Mouse (Mus musculus) kidney, embryonic 14.5 days (tissue): ENCODE data around the gene Rmdn3. TPM values are rescaled to one million over a fixed set of nuclear protein-coding genes. Genes with fewer than 3 reads are reported as not detected.

ENCODE experiments used
- ATAC-seq: fragments of 200-750 bp; cut with Nextera tagmentation; 2 replicates; pipeline ENCODE4 v1.8.0; 2017; ENCODE audit warnings: moderate number of reproducible peaks, mild to moderate bottlenecking, moderate TSS enrichment, moderate library complexity; ENCODE audit not compliant: low FRiP score, low TSS enrichment
- H3K27ac ChIP-seq: fragments of 300-500 bp; sonication (generic); 2 replicates; pipeline ENCODE4 v1.5.1; 2014; ENCODE audit warnings: low read depth, mild to moderate bottlenecking, low read length, moderate library complexity, mixed read lengths
- H3K27me3 ChIP-seq: fragments of 300-500 bp; sonication (generic); 2 replicates; pipeline ENCODE4 v1.6.1; 2014; ENCODE audit warnings: mild to moderate bottlenecking, low read length; ENCODE audit not compliant: control insufficient read depth, insufficient read depth
- H3K36me3 ChIP-seq: fragments of 300-500 bp; sonication (generic); 2 replicates; pipeline ENCODE4 v1.6.1; 2014; ENCODE audit warnings: low read length, mixed read lengths; ENCODE audit not compliant: control insufficient read depth, insufficient read depth
- H3K4me1 ChIP-seq: fragments of 300-500 bp; sonication (generic); 2 replicates; pipeline ENCODE4 v1.6.1; 2014; ENCODE audit warnings: low read length, mixed read lengths; ENCODE audit not compliant: control insufficient read depth, insufficient read depth
- H3K4me2 ChIP-seq: fragments of 300-500 bp; sonication (generic); replicated peaks from 2 replicates; pipeline ENCODE4 v1.6.1; 2014; ENCODE audit warnings: low read depth, mild to moderate bottlenecking, low read length
- H3K4me3 ChIP-seq: fragments of 300-500 bp; sonication (generic); 2 replicates; pipeline ENCODE4 v1.5.1; 2014; ENCODE audit warnings: mild to moderate bottlenecking, low read length
- H3K9ac ChIP-seq: fragments of 300-500 bp; sonication (generic); 2 replicates; pipeline ENCODE4 v1.6.1; 2014; ENCODE audit warnings: low read depth, mild to moderate bottlenecking, low read length, moderate library complexity
- H3K9me3 ChIP-seq: fragments of 300-500 bp; sonication (generic); 2 replicates; pipeline ENCODE4 v1.6.1; 2016; ENCODE audit warnings: low read length; ENCODE audit not compliant: control insufficient read depth
- WGBS: fragments of 180-500 bp; shearing (Covaris S2); extraction: QIAGEN DNeasy Blood & Tissue Kit; methylation state at CpG from one replicate; pipeline ENCODE4 v1.1.7; 2014; 5-methylcytosine and 5-hydroxymethylcytosine counted together
- polyA plus RNA-seq: library from polyadenylated mRNA; unstranded; fragments of >200 nt; fragmentation: Nextera tagmentation; extraction: Ambion mirVana; gene quantifications from 2 replicates; pipeline ENCODE4 v1.2.1, GENCODE M21; 2014

The Rmdn3 gene
- polyA plus RNA-seq: 35.8 and 41.9 TPM in 2 replicates

DNA sequence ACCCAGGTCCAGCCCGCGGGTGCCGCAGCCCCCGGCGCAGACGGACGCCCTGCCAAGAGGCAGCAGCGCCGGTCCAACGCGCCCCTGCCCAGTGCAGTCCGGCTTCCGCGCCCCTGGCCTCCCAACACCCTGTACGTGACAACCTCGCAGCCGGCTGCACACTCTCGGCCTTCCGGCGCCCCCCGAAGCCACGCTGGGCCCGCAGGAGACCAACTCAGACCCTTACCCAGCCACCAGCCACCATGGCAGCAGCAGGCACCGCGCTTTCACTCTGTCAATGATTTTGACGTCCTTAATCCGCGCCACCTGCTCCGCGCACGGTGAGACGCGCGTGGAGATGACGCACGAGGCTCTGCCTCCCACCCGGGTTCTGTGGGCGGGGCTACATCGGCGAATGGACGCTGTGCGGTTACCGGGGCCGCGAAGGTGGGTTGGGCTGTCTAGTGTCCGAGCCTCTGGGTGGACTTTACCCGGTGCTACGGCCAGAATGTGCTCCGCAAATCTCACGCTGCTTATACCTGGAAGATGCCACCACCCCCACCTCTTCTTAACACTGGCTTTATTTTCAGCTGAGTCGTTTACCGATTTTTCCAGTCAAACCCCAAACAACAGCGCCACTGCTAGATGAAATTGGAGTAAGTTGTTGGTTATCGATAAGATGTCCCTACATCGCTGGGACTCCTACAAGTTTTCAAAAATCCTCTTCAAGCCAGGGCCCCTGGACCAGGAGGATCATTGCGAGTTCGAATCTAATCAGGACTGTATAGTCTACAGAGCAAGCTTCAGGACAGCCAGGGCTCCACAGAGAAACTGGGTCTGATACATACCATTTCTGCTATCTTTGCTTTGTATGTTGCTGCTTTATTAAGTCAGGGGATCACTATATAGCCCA, at the start of gene Rmdn3:
TSS of gene Rmdn3 (minus strand) at position 354 of the 892 bp plus-strand sequence.
- H3K4me3 ChIP-seq: peak within 1 kb of the TSS; percentile 97
- under 1% methylated on average over 57 of the region's 57 CpGs for WGBS
- peak within 1 kb of the TSS; percentile 37; the same call in 1 of the 2 replicates for H3K27ac ChIP-seq
- H3K9ac ChIP-seq: peak within 1 kb of the TSS; percentile 88
- peaks cover 3% of the 10 kb centered on the region; the same call in 1 of the 2 replicates for H3K4me1 ChIP-seq
- H3K36me3 ChIP-seq: peaks cover 21% of the 10 kb centered on the region; the same call in 1 of the 2 replicates
- H3K9me3 ChIP-seq: no peaks in the 10 kb centered on the region
- H3K27me3 ChIP-seq: no peaks in the 10 kb centered on the region
- ATAC-seq: peak; percentile 88
- peak within 1 kb of the TSS; percentile 71 for H3K4me2 ChIP-seq

DNA sequence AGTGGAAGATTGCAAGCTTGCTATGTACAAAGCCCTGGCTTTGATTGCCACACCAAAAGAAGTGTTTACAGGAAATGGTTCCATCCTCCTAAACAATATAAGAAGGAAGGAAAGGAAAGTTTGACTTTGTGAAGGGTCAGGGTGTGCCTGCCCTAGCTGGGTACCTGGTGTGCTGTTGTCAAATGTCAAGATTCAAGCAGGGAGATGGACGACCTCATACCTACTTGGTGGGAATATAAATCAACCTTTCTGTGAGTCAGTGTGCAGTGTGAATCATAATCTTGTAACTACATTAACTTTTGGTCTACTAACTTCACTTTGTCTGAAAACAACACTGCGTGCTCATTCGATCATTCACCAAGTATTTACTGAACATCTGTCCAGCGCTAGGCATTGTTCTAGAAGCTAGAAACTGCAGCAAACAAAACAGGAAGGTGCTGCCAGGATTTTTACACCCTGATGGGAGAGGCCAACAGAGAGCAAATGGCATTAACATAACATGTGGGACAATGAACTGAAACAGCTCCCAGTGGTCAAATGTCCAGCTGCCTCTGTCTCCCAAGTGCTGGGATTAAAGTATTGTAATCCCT, 47.1 kb upstream of the Rmdn3 start:
- H3K9me3 ChIP-seq: no peaks in the 10 kb centered on the region

DNA sequence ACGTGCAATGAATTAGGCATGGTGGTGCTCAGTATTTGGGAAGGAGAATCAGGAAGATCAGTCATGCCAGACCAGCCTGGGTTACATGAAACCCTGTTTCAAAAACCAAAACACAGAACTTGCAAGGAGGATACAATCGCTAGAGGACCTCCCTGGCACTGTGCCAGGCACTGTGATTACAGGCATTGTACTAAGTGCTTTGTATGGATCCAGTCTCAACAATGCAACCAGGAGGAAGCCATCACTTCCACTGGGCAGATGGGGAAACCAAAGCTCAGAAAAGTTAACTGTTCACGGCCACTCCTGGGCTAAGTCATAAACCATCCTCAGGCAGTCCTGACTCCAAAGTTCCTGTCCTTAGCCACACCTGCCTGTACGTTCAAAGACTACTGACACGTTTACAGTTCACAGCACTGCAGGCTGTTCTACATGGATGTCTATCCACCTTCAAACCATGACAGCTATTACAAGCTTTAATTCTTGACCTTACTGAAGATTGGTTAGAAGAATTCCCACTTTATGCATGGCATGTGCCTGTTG, 46.1 kb upstream of the Rmdn3 start:
- 33% methylated on average over 5 of the region's 5 CpGs for WGBS
- no peak for ATAC-seq
- no peaks in the 10 kb centered on the region for H3K27me3 ChIP-seq
- H3K4me2 ChIP-seq: no peak overlapping the region
- no peaks in the 10 kb centered on the region for H3K9me3 ChIP-seq
- H3K27ac ChIP-seq: no peak overlapping the region; the same call in 1 of the 2 replicates
- no peaks in the 10 kb centered on the region for H3K36me3 ChIP-seq
- no peak overlapping the region for H3K4me3 ChIP-seq
- H3K9ac ChIP-seq: no peak overlapping the region
- H3K4me1 ChIP-seq: peaks cover 6% of the 10 kb centered on the region; the same call in 1 of the 2 replicates

More for the DNA sequence above, 47.1 kb upstream of the Rmdn3 start:
- Histone ChIP-seq H3K36me3 (no peaks in the 10 kb centered on the region), H3K4me2 (no peak overlapping the region), H3K9ac (no peak overlapping the region), H3K27me3 (no peaks in the 10 kb centered on the region), H3K4me3 (no peak overlapping the region), H3K27ac (0 out of 2 replicates have a peak overlapping the region, but pooled peaks have one; percentile 12), H3K4me1 (peaks cover 4% of the 10 kb centered on the region; the same call in 1 of the 2 replicates)
- no peak for ATAC-seq
- WGBS: 41% methylated on average over 4 of the region's 4 CpGs

- Histone ChIP-seq H3K4me3 (no peak overlapping the region), H3K4me2 (no peak overlapping the region), H3K4me1 (peaks cover 10% of the 10 kb centered on the region; the same call in 1 of the 2 replicates)
Measured at GRCm38 (mm10) chr2:119198934-119199333, 42.1 kb upstream of the Rmdn3 start.

DNA sequence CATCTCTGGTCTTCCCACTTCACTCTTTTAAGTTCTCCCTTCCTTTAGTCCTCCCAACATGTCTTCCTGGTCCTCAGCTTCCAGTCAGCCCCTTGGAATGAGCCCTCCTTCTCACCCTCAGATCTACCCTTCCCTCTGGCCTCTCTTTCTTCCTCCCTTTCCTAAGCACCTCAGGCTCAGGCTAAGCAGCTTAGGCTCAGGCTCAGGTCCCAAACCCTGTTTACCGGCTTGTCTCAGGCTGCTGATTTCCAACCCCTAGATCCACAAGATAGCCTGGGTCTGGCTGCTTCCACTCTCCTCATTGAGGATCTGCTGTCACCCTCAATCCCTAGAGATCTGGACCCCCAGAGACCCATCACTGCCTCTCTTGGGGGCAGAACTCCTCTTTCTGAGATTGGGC, 41.2 kb upstream of the Rmdn3 start:
- H3K27ac ChIP-seq: peak overlapping the region; percentile 42; the same call in 1 of the 2 replicates
- peaks cover 6% of the 10 kb centered on the region; the same call in 1 of the 2 replicates for H3K4me1 ChIP-seq
- H3K9me3 ChIP-seq: no peaks in the 10 kb centered on the region
- no peak for ATAC-seq
- no peaks in the 10 kb centered on the region for H3K27me3 ChIP-seq
- 48% methylated on average over 1 of the region's 1 CpGs for WGBS
- no peak overlapping the region for H3K4me3 ChIP-seq
- H3K36me3 ChIP-seq: no peaks in the 10 kb centered on the region
- H3K4me2 ChIP-seq: no peak overlapping the region
- H3K9ac ChIP-seq: no peak overlapping the region

More at GRCm38 (mm10) chr2:119198934-119199333, 42.1 kb upstream of the Rmdn3 start:
- no peak for ATAC-seq
- Histone ChIP-seq H3K27me3 (no peaks in the 10 kb centered on the region), H3K9ac (no peak overlapping the region), H3K9me3 (no peaks in the 10 kb centered on the region), H3K27ac (no peak overlapping the region), H3K36me3 (no peaks in the 10 kb centered on the region)
- WGBS: 65% methylated on average over 3 of the region's 3 CpGs

DNA sequence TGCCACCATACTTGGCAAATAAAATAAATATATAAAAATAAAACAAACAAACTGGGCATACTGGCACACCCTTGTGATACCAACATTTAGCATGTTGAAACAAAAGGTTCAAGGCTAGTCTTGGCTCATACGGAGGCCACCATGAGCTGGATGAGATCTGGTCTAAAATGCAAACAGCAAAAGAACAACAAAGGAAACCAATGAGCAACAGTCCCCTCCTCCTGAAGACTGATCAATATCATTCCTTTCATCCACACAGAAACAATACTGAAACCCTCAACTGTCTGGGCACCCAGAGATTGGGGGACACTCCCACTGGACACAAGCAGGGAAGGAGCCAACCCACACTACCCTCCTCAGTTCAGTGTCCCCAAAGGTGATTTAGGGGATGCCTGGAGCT, 40.7 kb upstream of the Rmdn3 start:
- Histone ChIP-seq H3K27me3 (no peaks in the 10 kb centered on the region), H3K4me3 (no peak overlapping the region), H3K9ac (no peak overlapping the region), H3K4me2 (no peak overlapping the region), H3K27ac (peak overlapping the region; percentile 42; the same call in 1 of the 2 replicates), H3K4me1 (0 out of 2 replicates have a peak, but pooled peaks cover 6% of the 10 kb centered on the region), H3K9me3 (no peaks in the 10 kb centered on the region), H3K36me3 (no peaks in the 10 kb centered on the region)
- no peak for ATAC-seq
- WGBS: 87% methylated on average over 1 of the region's 1 CpGs

DNA sequence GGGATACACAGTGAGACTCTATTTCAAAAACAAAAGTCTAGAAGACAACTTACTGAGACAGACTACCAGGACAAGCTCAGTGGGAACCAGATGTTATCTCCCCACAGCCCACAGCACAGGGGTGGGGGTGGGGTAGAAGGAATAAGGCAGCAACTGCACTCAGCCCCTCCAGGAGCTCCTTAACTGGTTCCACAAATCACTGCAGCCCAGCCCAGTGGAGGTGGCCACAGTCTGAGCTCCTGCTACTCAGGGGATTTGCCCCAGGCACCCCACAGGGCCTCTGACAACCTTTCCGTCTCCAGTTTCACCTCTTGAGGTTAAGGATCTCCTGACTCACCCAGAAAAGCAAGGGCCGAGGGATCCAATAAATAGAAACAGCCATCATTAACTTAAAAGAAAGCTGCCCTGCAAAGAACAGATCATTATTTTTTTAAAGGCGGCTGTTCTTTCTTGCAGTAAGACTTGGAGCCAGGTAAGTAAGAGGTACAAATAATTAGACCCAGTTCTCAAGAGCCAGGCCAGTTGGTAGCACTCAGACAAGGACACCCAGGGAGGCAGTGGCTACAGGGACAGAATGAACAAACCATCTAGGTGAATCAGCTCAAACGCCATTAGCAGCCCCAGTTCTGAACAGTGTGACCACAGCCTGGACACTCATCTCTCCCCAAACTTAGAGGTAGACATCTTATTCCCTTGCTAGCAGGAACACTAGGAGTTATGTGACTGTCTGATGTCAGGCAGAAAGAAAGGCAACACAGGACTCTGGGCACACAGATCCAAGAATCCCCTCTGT, 39.7 kb upstream of the Rmdn3 start:
- Histone ChIP-seq H3K27me3 (no peaks in the 10 kb centered on the region), H3K27ac (no peak overlapping the region), H3K9me3 (no peaks in the 10 kb centered on the region), H3K4me1 (0 out of 2 replicates have a peak, but pooled peaks cover 6% of the 10 kb centered on the region), H3K36me3 (no peaks in the 10 kb centered on the region), H3K4me3 (no peak overlapping the region), H3K4me2 (no peak overlapping the region), H3K9ac (no peak overlapping the region)
- WGBS: 18% methylated on average over 4 of the region's 4 CpGs
- ATAC-seq: peak; percentile 54; the same call in 1 of the 2 replicates

GRCm38 (mm10) chr2:119194140-119194539, 37.3 kb upstream of the Rmdn3 start:
- Histone ChIP-seq H3K9ac (no peak overlapping the region), H3K4me1 (0 out of 2 replicates have a peak, but pooled peaks cover 6% of the 10 kb centered on the region), H3K9me3 (no peaks in the 10 kb centered on the region), H3K27ac (no peak overlapping the region), H3K36me3 (no peaks in the 10 kb centered on the region), H3K4me2 (no peak overlapping the region), H3K4me3 (no peak overlapping the region), H3K27me3 (no peaks in the 10 kb centered on the region)
- 83% methylated on average over 5 of the region's 5 CpGs for WGBS
- ATAC-seq: no peak
